Mouse (Mus musculus): ENCODE measurements around the gene Tsfm.

Tsfm gene

GRCm38 (mm10) chr10:126987183-126988118, 43.2 kb downstream of the Tsfm start:
- DNase-seq (ENCODE audit: low read depth, low spot score), result no peak

GRCm38 (mm10) chr10:126986541-126986961, 44.1 kb downstream of the Tsfm start:
- no peak for DNase-seq (ENCODE audit: low read depth, low spot score)

GRCm38 (mm10) chr10:126985579-126985978, 45.1 kb downstream of the Tsfm start:
- DNase-seq (ENCODE audit: low read depth, low spot score), result no peak

- no peak for DNase-seq (ENCODE audit: low read depth, low spot score)
These were observed 45.5 kb downstream of the Tsfm start for GRCm38 (mm10) chr10:126985127-126985526.

GRCm38 (mm10) chr10:126984189-126985004, 46.2 kb downstream of the Tsfm start:
- no peak for DNase-seq (ENCODE audit: low read depth, low spot score)

DNA sequence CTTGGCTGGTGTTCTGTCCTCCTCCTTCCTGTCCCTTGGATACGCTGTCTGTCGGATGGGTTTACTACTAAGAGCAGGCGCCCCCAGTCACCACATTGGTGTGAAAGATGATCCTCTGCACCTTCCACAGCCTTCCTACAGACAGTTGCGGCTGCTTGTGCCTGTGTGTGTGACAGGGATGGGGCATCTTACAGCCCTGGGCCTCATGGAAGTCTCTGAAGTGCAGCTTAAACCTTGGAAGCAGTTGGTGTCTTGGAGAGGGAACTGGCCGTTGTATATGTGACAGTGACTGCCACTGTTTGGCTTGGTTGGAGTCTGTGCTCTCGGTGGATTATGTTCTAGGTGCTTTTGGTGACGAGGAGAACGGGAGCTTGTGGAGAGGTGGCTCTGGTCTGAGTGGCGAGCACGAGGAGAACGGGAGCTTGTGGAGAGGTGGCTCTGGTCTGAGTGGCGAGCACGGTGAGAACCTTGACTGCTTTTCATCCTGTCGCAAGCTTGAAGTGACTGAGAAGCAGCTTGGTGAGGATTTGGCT, 47.4 kb downstream of the Tsfm start:
- no peak for DNase-seq (ENCODE audit: low read depth, low spot score)

DNA sequence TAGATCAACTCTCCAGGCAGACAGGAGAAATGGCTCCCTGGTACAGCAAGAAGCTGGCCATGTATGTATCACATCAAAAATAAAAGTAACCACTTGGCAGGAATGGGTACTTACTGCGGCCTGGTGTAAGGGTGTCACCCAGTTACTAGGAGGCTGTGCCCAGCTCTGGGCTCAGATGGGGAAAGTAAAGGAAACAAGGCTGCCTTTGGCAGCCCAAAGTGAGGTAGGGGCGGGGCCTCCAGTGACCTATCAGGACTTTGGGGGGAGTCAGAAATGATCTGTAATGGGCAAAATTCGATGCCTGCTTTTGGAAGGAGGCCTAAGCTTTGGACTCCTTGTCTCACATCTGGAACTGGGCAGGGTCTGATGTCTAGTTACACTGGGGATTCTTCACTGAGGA, 48.9 kb downstream of the Tsfm start:
- no peak for DNase-seq (ENCODE audit: low read depth, low spot score)

- DNase-seq (ENCODE audit: low read depth, low spot score), result no peak
These were observed 49.6 kb downstream of the Tsfm start for GRCm38 (mm10) chr10:126980933-126981530.

GRCm38 (mm10) chr10:126980221-126980932, 50.3 kb downstream of the Tsfm start:
- DNase-seq (ENCODE audit: low read depth, low spot score), result no peak

- no peak for DNase-seq (ENCODE audit: low read depth, low spot score)
These were observed 50.9 kb downstream of the Tsfm start for GRCm38 (mm10) chr10:126979636-126980151.

DNA sequence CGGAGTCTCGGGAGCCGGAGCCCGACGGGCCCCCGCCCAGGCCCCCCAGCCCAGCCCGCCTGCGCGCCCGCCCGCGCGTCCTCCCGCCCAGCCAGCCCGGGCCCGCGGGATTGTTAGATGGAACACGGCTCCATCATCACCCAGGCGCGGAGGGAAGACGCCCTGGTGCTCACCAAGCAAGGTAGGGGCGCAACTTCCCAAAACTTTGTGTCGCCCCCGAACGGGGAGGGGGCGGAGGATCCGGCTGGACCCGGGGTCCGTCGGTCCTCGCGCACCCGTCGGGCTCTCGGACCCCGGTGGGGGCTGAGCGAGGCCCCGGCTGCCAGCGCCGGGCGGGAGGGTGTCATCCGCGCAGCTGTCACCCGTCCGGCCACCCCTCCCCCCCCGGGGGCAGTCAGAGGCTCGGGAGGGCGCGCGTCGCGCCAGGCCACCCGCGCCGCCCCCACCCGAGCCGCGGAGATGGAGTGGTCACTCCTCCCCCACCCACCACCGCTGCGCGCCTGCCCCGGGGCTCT, 51.5 kb downstream of the Tsfm start:
- DNase-seq (ENCODE audit: low read depth, low spot score), result no peak

DNA sequence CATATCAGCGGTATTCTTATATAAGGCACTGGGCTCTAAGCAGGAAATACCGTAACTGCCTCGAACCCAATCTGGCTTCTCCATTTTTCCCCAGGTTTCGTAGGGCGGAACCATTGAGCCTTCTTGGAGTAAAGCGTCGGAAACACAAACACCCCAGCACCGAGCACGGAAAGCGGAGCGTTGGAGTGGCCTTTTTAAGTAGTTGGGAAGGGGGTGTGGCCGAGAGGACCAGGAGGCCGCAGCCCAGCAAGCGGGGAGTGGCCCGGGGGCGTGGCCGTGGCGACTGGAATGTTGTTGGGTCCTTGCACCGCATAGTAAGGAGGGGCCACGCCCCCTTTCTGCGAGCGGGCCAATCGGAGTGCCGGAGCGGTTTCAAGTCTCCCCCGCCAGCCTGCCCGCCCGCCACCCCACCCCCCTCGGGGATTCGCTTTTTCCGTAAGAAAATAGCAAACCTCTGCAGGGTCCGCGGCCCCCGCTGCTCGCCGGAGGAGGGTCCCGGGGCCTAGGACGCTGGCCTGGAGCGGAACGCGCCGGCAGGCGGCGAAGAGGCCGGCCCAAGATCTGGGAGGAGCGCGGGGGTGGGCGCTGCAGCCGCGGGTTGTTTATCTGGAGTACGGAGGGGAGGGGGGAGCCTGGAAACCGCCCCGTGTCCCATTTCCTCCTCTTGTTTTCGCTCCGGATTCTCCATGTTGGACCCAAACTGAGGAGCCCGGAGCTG, 52.2 kb downstream of the Tsfm start, which contains the start of gene Ctdsp2:
Gene Ctdsp2 (plus strand): TSS at position 441 of the 718 bp plus-strand sequence.
- peak; percentile 96 for DNase-seq (ENCODE audit: low read depth, low spot score)

- no peak for DNase-seq (ENCODE audit: low read depth, low spot score)
These were observed 53.6 kb downstream of the Tsfm start for GRCm38 (mm10) chr10:126977076-126977475.

DNA sequence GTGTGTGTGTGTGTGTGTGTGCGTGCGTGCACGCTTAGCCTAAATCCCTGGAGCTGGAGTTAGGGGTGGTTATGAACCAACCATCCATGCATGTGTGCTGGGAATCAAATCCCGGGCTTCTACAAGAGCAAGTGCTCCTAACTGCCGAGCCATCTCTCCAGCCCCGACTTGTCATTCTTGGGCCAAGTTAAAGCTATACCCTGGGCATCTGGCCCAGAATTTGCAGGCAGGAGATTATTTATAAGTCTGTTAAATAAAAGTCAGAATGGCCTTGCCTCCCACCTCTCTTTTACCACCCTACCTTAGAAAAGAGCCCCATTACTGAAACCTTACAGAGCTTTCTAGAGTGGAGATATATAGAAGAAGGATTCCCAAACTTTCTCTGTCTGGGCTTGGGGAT, 54.9 kb downstream of the Tsfm start:
- DNase-seq (ENCODE audit: low read depth, low spot score), result no peak

GRCm38 (mm10) chr10:126972988-126973387, 57.7 kb downstream of the Tsfm start:
- DNase-seq (ENCODE audit: low read depth, low spot score), result no peak

DNA sequence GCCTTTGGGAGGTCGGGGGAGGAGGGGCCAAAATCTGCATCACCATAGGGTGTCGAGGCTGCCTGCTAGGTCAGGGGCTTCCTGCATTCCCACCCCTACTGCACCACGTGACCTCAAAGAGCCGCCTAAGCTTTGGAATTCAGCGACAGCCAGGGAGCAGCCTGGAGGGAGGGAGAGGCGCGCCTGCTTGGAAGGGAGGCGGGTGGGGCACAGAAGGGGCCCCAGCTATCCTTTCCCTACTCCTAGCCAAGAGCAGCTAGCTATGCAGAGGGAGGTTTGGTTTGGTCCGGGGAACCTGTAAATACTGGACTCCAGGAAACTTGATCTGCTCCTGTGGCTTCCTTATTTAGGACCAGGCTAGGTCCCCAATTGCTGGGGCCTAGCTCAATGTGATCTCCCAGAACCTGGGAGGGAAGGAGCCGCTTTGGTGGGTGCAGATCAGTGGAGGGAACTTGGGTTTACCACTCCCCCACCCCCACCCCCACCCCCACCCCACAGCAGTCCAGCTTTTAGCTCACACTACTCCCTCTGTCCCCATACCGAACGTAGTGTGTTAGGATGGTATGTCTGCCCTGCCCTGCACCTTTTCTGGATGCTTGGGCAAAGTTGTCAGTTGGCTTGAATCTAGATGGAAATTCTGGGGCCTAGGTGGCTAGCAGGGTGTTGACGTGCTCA, 58.5 kb downstream of the Tsfm start:
- DNase-seq (ENCODE audit: low read depth, low spot score), result no peak

DNA sequence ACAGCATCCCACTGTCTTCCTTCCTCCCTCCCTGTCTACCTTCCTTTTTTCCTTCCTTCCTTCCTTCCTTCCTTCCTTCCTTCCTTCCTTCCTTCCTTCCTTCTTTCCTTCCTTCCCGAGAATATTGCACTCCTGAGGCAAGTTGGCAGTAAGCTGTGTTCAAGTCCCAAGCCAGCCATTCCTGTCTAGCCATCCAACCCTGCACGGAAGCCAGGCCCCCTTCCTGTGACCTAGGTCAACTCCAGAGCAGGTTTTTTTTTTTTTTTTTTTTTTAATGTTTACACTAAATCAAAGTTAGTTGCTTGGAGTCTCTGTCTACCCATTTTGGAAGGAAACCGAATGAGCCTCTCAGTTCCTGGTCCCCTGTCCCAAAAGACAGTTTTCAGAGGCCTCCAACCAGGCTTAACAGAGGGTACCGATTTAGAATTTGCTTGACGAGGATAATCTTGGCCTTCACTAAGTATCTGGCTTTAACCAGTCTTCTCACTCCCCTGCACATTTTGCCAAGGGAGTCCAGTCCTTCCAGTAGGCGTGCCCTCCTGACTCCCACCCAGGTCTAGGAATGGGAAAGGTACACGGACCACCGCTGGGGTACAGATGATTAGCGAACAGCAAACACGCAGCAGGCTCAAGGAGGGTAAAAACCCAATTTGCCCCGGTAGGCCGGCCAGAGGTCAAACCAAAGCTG, 59.1 kb downstream of the Tsfm start:
- no peak for DNase-seq (ENCODE audit: low read depth, low spot score)

DNA sequence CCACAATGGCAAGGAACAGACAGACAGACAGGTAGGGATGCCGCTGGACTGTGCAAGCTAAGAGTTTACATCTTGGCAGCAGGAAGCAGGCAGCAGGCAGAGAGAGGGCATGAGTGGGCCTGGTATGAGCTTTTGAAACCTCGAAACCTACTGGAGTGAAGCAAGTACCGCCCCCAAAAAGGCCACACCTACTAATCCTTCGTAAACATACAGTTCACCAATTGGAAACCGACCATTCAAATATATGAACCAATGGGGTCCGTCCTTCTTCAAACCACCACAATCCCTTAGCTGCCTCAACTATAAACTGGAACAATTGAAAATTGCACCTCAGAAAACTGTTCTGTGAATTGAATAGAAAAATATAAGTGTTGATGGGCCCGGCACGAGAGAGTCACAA, 66.8 kb downstream of the Tsfm start:
- DNase-seq (ENCODE audit: low read depth, low spot score), result no peak

DNA sequence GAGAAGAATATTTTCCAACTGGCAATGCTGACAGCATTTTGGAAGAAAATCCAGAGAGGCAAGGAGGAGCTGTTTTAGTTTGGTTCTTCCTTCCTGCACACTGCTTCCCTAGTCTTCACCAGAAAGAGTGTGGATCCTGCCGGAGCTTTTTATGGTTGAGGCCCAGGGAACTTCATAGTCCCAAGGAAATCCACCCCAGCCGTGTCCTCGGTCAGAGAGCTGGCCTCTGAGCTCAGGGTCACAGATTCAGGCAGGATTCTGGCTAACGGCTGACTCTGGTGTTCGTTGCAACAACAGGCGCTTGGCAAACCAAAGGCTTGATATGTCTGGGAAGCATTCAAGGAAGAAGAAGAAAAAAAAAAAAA, 67.7 kb downstream of the Tsfm start:
- DNase-seq (ENCODE audit: low read depth, low spot score), result no peak
